Mouse (Mus musculus): ENCODE measurements around the gene Fam3c. TPM values are rescaled to one million over a fixed set of nuclear protein-coding genes. Genes with fewer than 3 reads are reported as not detected.

The Fam3c gene
- total and polyA plus RNA-seq, 3 experiments, result 28.2 to 396 (median 30.7) TPM

GRCm38 (mm10) chr6:22339763-22340542 is 16.1 kb downstream of the Fam3c start:
- TF ChIP-seq UBTF (IDR thresholded peaks at IDR 0.05; ENCODE audit: borderline replicate concordance, insufficient read depth, low read depth, low read length), result no peak
- no peak for TF ChIP-seq ZMIZ1 (IDR thresholded peaks at IDR 0.05; ENCODE audit: low read depth, low read length)
- no peak for TF ChIP-seq ZC3H11A (IDR thresholded peaks at IDR 0.05; ENCODE audit: low read depth, low read length)
- no peak for TF ChIP-seq ZNF384 (IDR thresholded peaks at IDR 0.05; ENCODE audit: low read depth, low read length)
- no peak for TF ChIP-seq MEF2A (IDR thresholded peaks at IDR 0.05; ENCODE audit: extremely low read depth, insufficient replicate concordance, low read depth, low read length, poor library complexity, severe bottlenecking)
- no peak for TF ChIP-seq JUND (IDR thresholded peaks at IDR 0.05; ENCODE audit: low read depth, low read length)
- TF ChIP-seq MAX (IDR thresholded peaks at IDR 0.05; ENCODE audit: low read length), result no peak
- H3K9me3 ChIP-seq (replicated peaks; ENCODE audit: insufficient read depth, low read length), result no peaks in the 10 kb centered on the region
- H3K27me3 ChIP-seq (ENCODE audit: control insufficient read depth in 1 of 2, insufficient read depth in 2 of 2, low read length in 2 of 2), result no peaks in the 10 kb centered on the region
- peaks cover 2 to 7% of the 10 kb centered on the region in 2 experiments; a peak in 3 of 4 replicates for H3K4me1 ChIP-seq (ENCODE audit: control insufficient read depth in 1 of 2, insufficient read depth in 2 of 2, low read length in 2 of 2)
- no peak overlapping the region for H3K27ac ChIP-seq (ENCODE audit: control insufficient read depth, low read depth, low read length)
- peaks cover 15% of the 10 kb centered on the region for H3K79me2 ChIP-seq (ENCODE audit: control insufficient read depth, insufficient read depth, low read length, poor library complexity)
- H3K36me3 ChIP-seq (ENCODE audit: control insufficient read depth in 1 of 2, insufficient read depth in 2 of 2, low read length in 2 of 2), result peaks cover 0 to 10% of the 10 kb centered on the region in 2 experiments
- H3K4me3 ChIP-seq (ENCODE audit: control insufficient read depth in 1 of 2, insufficient read depth in 1 of 2, low read depth in 2 of 2, low read length in 2 of 2), result no peak overlapping the region
- no peak overlapping the region for H3K9ac ChIP-seq (ENCODE audit: control insufficient read depth, low read depth, low read length, poor library complexity, severe bottlenecking)
- DNase-seq (ENCODE audit: low read depth, low spot score), result no peak

- Histone ChIP-seq H3K27me3 (ENCODE audit: control insufficient read depth in 1 of 2, insufficient read depth in 2 of 2, low read length in 2 of 2) (no peaks in the 10 kb centered on the region), H3K27ac (ENCODE audit: control insufficient read depth, low read depth, low read length) (no peak overlapping the region), H3K4me1 (ENCODE audit: control insufficient read depth in 1 of 2, insufficient read depth in 2 of 2, low read length in 2 of 2) (no peaks in the 10 kb centered on the region), H3K9me3 (replicated peaks; ENCODE audit: insufficient read depth, low read length) (no peaks in the 10 kb centered on the region), H3K4me3 (ENCODE audit: control insufficient read depth in 1 of 2, insufficient read depth in 1 of 2, low read depth in 2 of 2, low read length in 2 of 2) (no peak overlapping the region), H3K9ac (ENCODE audit: control insufficient read depth, low read depth, low read length, poor library complexity, severe bottlenecking) (no peak overlapping the region), H3K36me3 (ENCODE audit: control insufficient read depth in 1 of 2, insufficient read depth in 2 of 2, low read length in 2 of 2) (no peaks in the 10 kb centered on the region; a peak in 2 of 4 replicates), H3K79me2 (ENCODE audit: control insufficient read depth, insufficient read depth, low read length, poor library complexity) (no peaks in the 10 kb centered on the region)
- no peak for DNase-seq (ENCODE audit: low read depth, low spot score)
- no peak for TF ChIP-seq NRF1 (IDR thresholded peaks at IDR 0.05; ENCODE audit: insufficient read depth, low read depth, low read length, poor library complexity, severe bottlenecking)
- no peak for TF ChIP-seq HCFC1 (IDR thresholded peaks at IDR 0.05; ENCODE audit: low read depth, low read length)
- no peak for TF ChIP-seq ELF1 (IDR thresholded peaks at IDR 0.05; ENCODE audit: low read depth, low read length)
- no peak for TF ChIP-seq UBTF (IDR thresholded peaks at IDR 0.05; ENCODE audit: borderline replicate concordance, insufficient read depth, low read depth, low read length)
- no peak for TF ChIP-seq GABPA (IDR thresholded peaks at IDR 0.05; ENCODE audit: low read depth, low read length)
- no peak for TF ChIP-seq MXI1 (IDR thresholded peaks at IDR 0.05; ENCODE audit: low read depth, low read length)
- TF ChIP-seq GATA1 (IDR thresholded peaks at IDR 0.05; ENCODE audit: low read depth, low read length), result no peak
- TF ChIP-seq MAX (IDR thresholded peaks at IDR 0.05; ENCODE audit: low read length), result no peak
- no peak for TF ChIP-seq TBP (IDR thresholded peaks at IDR 0.05; ENCODE audit: low read depth, low read length)
- no peak for TF ChIP-seq CHD2 (IDR thresholded peaks at IDR 0.05; ENCODE audit: low read length)
These were observed 23.5 kb downstream of the Fam3c start for GRCm38 (mm10) chr6:22332548-22332947.

Data from MEL (cell line).